Mouse (Mus musculus) 3T3-L1 (cell line): ENCODE data around the gene Ahcy.
"Not testable (repeated sequence)": the region's sequence is repeated elsewhere in the genome, so short reads cannot be mapped to it uniquely, and the experiment has no call there.

Experiments used
- DNase-seq: peaks from one replicate; pipeline ENCODE4 v3.0.0-alpha.2; 2015; ENCODE audit warnings: low read depth, low spot score

Gene Ahcy

DNA sequence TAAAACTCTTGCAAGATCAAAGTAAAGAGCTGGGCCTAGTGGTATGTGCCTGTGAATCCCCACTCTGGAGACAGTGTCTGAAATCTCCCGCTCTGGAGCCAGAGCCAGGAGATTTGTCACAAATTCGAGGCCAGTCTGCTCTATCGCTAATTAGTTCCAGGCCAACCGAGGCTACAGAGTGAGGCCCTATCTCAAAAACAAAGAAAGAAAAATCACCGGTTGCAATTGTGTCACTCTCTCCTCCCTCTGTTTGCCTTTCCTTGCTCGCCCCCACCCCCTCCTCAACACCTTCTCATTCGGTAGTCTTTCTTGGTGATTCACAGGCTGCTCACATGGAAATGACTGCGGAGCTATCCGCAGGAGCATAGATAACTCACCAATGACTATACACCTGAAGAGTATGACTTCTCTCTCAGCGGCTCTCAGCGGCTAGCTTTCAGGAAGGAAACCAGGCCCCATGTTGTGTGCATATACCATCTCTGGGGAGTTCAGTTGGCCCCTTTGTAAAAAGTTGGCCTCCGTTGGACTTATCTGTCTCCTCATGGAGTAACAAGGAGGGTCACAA lies 551 bp upstream of the Ahcy start:
- no peak for DNase-seq

DNA sequence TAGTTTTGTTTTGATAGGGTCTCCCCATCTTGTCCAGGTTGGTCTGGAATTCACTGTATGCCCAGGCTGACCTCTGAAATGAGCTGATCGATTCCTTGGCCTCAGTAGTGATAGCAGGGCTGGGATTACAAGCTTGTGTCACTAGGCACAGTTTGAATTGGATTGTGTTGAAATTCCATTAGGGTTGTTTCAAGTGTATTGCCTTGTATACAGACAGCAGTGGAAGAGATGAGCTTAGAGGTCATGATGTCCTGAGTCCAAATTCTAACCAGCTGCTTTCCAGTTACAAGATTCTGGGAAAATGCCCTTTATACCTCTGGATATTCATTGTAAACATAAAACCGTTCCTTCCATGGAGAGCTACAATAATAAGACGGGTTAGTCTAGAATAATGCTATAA lies 950 bp downstream of the Ahcy start:
- DNase-seq: no peak

DNA sequence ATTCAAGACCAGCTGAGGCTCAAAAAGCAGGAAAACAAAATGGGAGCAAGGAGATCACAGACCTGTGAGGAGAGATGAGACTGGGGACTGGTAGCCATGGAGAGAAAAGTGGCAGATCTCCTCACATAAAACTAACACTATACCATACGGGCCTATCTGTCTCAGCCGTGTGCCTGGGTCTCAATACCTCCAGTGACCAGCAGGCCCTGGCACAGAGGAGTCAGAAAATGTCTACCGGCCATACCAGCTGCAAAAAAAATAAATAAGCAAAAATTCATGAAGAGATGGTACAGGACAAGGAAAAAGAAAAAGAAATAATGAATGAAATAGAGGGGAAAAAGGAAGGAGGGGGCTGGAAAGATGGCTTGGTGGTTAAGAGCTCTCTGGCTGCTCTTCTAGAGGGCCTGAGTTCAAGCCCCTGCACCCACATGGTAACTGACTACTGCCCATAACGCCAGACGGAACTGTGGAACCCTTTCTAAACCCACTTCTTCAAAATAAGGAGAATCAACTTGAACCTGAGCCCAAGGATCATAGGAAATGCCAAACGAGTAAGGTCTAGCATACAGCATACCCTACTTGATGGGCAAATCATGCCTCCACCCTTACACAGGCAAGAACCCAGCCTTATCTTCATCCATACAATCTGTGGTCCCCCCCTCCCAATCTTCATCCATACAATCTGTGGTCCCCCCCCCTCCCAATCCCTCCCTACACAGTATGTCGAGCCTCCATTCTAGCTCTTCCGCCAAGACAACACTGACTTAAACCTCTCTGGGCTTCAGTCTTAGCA lies 1.7 kb downstream of the Ahcy start:
- DNase-seq: peak; percentile 40

GRCm38 (mm10) chr2:155071027-155071426 lies 3.3 kb downstream of the Ahcy start:
- DNase-seq: peak; percentile 87

DNA sequence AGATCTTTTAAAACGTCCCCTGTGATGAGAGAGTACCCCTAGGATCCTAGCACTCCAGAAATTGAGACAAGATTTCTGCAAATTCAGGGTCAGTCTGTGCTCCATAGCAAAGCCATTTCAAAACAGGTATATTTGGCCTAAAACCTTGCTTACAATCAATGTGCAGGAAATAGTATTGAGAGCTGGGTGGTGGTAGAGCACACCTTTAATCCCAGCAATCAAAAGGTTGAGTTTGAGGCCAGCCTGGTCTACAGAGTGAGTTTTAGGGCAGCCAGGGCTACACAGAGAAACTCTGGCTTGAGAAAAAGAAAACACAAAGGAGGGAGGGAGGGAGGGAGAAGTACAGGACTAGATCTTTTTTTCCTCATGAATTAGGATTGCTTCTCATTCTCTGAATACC lies 16.9 kb downstream of the Ahcy start:
- DNase-seq: no peak

DNA sequence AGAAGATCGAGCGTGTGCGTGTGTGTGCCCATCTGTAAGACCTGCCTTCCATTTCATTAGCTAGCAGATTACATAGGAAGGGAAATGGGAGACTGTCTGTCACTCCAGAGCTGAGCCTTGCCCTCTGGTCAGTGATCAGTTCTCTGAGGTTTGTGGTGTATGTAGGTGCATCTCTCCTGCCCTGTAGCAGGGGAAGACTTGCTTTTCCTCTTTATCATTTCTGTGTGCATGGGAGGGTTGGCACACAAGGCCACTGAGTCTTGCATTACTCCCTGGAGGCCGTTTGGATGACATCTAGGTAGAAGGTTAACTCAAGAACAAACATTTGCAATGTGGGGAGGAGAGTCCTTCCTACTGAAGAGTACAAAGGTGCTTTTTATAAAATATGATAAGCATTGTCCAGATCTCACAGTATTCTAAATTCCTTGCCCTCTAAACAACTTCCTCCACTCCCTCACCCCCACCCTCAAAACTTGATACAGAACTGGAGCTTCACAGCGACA lies 18.2 kb downstream of the Ahcy start:
- no peak for DNase-seq

GRCm38 (mm10) chr2:155054672-155055071 lies 19.6 kb downstream of the Ahcy start:
- DNase-seq: no peak

DNA sequence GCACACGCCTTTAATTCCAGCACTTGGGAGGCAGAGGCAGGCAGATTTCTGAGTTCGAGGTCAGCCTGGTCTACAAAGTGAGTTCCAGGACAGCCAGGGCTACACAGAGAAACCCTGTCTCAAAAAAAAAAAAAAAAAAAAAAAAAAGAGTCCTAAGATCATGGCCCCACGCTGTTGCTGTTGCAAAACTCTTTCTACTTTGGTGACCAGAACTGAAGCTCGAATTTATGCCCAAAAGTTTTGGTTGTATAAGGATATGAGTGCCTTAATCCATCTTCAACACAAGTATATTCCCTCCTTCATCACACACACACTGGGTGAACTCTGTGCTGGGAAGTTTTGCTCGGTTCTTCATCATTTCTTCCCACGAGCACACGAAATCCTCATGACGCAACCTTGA lies 20.8 kb downstream of the Ahcy start:
- DNase-seq: not testable (repeated sequence)

DNA sequence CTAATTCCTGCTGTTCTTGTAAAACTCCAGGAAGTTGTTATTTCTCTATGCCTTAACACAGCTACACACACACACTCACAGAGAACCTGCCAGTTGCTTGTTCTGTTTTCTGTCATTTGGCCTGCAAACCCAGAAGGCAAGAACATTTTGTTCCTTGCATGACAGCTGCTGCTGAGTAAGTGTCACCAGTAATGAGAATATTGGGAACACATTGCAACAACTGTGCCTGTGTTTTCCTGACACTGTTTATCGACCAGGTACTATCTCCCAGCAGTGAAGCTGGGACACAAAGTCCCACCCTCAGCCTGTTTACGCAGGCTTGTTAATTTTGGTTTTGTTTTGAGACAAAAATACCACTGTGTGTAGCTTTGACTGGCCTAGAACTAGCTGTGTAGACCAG lies 21.6 kb downstream of the Ahcy start:
- DNase-seq: no peak

DNA sequence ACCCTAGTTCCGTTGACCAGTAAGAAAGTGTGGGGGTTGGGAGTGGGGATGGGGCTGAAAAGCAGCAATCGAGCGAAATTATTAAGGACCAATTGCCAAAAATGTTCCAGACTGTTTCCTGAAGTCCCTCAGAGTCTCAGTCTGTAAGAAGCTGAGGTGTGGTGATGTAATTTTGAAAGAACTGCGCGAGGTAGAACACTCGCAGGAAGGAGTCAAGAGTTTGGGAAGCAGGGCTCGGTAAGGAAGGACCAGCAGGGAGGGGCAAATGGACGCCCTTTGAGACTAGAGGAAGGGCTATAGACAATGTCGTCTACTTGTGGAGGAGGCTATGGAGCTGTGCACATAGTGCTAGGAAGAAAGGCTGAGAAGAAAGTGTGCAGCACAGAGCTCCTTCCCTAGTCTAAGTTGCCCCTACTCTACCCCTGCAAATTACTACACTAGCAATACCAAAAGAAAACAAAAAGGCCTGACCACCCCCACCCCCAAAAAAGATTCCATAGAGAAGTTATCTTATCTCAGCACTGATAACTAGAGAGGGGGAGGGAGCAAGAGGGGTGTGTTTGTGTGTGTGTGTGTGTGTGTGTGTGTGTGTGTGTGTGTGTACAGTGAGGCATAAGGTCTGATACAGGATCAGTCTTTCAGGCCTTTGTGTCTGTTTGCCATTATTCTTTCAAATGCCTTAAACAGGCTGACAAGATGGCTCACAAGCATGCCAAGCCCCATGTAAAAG lies 22.5 kb downstream of the Ahcy start:
- peak; percentile 23 for DNase-seq

- DNase-seq: peak; percentile 93
Measured at GRCm38 (mm10) chr2:155050504-155051236, 23.6 kb downstream of the Ahcy start.

GRCm38 (mm10) chr2:155050108-155050503 lies 24.2 kb downstream of the Ahcy start:
- no peak for DNase-seq

DNA sequence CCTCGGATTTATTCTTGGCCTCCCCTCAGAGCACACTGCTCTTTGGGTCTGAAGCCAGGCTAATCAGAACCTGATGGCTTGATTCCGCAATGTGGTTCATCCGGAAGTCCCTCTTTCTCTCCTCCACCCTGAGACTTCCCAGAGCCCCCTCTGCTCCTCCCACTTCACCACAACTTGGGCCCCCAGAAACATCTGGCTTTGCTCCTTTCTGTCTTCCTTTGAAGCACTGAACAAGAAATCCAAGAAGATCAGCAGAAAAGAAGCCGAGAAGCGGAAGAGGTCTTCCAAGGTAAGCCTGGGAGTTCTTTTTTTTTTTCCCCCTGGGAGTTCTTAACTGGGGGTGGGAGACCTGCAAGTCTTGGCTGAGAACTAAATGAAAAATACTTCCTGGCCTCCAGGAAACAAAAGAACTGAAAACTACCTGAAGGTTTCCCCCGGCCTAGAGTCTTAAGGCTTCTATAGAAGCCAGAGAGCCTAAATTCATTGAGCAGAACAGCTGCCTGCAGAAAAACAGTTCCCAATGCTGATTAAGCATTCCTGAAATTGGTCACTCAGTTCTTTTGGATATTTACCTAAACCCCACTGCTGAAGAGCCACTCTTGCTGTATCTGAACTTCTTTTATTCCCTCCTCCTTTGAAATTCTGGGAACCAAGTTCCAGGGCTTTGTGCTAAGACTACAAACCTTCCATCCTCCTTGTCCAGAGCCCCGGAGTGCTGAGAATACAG lies 26.7 kb downstream of the Ahcy start:
- no peak for DNase-seq

GRCm38 (mm10) chr2:155046803-155047202 lies 27.5 kb downstream of the Ahcy start:
- peak; percentile 64 for DNase-seq

- DNase-seq: no peak
Measured at GRCm38 (mm10) chr2:155045075-155045474, 29.2 kb downstream of the Ahcy start.

DNA sequence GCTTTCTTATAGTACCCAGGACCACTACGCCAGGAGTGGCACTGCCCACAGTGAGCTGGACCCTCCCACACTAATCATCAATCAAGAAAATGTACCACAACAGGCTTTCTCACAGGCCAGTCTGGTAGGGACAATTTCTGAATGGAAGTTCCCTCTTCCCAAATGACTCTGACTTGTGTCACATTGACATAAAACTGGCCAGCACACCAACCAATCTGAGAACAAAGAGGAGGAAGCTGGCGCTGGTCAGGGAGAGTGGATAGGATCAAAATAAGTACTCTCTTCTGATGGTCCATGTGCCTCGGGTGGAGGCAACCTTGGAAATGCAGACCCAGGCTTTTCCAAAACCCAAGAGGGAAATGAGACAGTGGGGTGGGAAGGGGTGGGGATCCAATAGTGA lies 29.8 kb downstream of the Ahcy start:
- DNase-seq: no peak

GRCm38 (mm10) chr2:155039956-155040355 lies 34.3 kb downstream of the Ahcy start:
- DNase-seq: no peak

- DNase-seq: no peak
Measured at GRCm38 (mm10) chr2:155032938-155033710, 41.2 kb downstream of the Ahcy start.

DNA sequence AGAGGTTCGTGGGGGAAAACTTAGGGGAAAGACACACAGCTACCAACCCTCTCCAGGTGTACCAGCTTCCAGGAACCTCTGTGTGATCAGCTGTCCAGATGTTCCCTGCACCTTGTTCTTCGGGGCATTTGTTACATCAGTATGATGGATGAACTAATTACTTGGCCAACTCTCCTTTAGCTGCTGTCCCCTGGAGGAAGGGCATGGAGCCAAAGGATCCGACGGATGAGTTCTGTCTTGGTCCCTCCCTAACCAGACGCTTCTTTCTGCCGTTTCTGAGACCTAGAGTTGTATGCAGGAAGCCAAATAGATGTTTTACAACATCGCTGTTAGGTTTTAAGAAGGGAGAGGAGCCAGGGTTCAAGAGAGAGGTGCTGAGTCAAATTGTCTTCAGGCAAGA lies 43.5 kb downstream of the Ahcy start:
- peak; percentile 47 for DNase-seq

DNA sequence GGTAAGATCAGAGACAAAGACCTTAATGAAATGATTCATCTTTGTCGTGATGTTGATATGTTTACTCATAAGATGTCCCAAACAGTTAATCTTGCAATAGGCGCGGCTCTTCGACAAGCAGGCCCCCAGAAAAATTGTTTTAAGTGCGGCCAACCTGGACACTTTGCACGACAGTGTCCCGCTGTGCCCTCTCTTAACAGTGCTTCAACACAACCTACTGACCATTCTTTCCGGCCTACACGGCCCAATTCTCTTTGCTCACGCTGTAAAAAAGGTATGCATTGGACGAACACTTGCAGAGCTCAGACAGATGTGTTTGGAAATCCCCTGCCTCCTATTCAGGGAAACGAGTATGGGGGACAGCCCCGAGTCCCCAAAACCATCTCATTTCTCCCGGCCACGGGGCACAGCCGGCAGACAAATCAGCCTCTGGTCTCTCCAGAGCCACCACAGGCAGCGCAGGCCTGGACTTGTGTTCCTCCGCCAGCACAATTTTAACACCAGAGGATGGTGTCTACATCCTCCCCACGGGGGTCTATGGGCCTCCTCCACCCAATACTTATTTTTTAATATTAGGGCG lies 54.0 kb downstream of the Ahcy start:
- DNase-seq: not testable (repeated sequence)
